Mouse (Mus musculus) cerebellum, adult 11 months (tissue): ENCODE measurements at regions not wholly inside any gene's neighbourhood (a gene's known extent, or its start where the extent isn't known, plus 50 kb on each side); places are given as distances from the start of the nearest gene placed in this dataset.

Experiments
- DNase-seq: peaks from one replicate; pipeline ENCODE4 v3.0.0; 2022

DNA sequence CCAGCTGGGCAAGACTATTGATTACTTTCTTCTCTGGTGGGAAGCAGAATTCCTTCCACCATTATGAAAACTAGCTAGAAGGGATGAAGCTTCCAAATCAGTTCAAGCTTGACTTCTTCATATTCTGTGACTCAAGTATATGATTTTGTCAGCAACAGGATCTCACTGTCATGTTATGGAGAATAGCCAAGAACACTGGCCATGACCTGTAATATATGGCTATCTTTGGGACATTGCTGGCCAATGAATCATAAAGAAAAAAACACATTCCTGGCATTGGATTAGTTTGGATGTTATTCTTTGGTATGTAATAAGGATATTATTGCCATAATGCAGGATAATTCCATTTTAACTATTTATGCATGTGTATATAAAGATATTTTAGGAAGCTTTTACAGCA is 351.8 kb upstream of the Pbx1 start:
- no peak for DNase-seq

DNA sequence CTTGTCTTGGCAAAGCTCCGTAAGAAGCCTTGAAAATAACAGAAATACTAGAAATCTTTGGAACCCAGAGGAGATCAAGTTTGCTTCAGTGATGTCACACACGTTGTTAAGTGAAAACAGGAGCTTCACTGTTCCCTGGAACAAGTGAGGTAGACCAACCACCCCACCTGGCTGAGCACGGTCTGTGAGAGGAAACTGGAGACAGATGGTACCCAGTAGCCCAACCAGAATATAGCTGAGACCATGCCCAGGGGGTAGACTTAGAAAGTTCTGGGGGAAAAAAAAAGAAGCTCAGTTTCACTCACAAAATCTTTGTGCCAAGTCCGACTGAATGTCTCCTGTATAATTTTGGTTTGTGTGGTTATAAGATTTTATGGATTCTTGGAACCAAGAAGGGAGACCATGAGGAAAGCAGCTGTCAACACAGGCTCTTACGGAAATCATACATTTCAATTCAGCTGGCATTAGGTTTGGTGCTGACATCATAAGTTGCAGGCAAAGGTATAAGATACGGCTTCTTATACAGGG is 332.4 kb upstream of the Pbx1 start:
- no peak for DNase-seq

DNA sequence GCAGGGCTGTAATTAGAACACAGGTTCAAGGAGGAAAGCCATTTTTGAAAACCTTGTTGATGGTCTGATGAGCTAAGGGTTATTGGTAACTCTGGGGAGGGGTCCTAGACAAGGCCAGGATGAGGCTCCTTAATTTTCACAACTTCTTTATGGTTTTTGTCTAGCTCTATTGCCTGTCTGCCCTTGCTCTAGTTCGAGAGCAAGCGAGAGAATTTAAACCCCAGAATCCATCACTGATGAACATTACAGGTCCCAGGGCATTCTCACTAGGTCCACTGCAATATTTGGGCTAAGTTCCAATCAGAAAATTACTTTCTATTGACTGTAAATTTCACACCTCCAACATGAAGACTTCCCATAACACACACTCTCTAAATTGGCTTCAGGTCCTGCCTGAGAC is 329.0 kb upstream of the Pbx1 start:
- no peak for DNase-seq

DNA sequence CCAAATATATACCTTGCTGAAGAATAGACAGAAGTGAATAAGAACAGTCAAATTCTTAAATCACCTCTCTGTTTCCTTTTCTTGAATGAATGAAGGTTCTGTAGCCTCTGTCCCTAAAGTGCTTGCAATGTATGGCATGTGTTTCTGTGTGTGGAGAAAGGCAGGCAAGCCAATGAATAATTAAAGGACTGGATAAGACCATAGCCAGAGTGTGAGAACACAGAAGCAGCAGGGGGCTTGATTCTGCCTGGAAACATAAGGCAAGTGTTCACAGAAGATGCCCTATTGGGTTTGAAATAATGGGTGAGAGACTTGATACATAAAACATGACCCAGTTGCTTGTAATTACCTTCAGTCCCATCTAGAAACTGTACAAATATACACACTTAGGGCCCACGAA is 328.2 kb upstream of the Pbx1 start:
- no peak for DNase-seq

GRCm38 (mm10) chr1:168758835-168759234 is 326.8 kb upstream of the Pbx1 start:
- no peak for DNase-seq

GRCm38 (mm10) chr1:168754196-168754595 is 322.1 kb upstream of the Pbx1 start:
- no peak for DNase-seq

- DNase-seq: no peak
Observed at GRCm38 (mm10) chr1:168743435-168743834, 311.4 kb upstream of the Pbx1 start.

GRCm38 (mm10) chr1:168738005-168738404 is 305.9 kb upstream of the Pbx1 start:
- no peak for DNase-seq

- no peak for DNase-seq
Observed at GRCm38 (mm10) chr1:168737277-168737863, 305.3 kb upstream of the Pbx1 start.

DNA sequence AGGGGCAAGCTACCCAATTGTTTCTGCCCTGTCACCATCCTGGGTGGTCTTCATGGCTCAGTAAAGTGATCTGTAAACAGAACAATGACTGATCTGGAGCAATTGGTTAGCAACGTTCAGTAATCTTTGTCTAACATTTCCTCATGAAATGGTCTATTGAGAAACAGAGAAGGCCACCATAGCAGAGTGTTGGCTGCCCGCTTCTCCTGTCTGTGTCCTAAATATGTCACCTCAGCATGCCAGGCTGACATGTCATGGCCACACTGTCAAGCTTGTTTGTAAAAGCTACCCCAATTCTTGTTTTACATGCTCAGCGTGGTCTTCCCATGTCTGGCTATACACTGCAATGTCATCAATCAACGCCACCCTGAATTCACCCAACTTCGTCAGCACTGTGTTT is 301.0 kb upstream of the Pbx1 start:
- DNase-seq: no peak

- DNase-seq: no peak
Observed at GRCm38 (mm10) chr1:168709836-168710235, 277.8 kb upstream of the Pbx1 start.

- DNase-seq: no peak
Observed at GRCm38 (mm10) chr1:168709017-168709681, 277.1 kb upstream of the Pbx1 start.

DNA sequence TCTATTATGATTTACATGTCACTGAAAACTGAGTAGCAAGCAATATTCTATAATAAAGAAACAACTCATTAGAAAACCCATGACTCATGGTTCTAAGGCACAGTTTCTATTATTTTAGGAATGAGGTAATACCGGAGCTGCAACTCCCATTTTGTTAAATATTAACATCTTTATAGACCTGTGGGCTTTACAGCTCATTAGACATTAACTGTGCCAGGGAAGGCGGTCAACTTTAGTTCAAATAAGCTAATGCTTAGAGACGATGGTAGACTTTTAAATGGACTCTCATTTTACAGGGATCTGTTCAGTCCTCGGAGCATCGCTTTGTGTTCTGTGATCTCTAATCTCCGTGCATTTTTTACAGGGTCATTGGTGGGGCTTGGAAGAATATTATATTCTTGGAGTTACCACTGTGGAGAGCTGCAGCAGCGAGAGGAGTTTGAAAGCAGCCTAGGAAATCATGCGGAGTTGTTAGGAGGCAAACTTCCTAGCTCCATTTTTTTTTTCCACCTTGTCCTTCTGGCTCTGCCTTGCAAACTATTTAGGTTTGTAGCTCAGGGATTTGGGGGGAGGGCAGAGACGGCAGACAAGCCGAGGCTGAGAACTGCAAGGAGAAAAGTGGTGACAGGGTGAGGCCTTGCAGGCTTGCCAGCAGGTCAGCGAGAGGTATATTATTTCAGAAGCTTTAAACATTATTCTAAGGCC is 276.2 kb upstream of the Pbx1 start:
- no peak for DNase-seq

- DNase-seq: no peak
Observed at GRCm38 (mm10) chr1:168697386-168697785, 265.3 kb upstream of the Pbx1 start.

DNA sequence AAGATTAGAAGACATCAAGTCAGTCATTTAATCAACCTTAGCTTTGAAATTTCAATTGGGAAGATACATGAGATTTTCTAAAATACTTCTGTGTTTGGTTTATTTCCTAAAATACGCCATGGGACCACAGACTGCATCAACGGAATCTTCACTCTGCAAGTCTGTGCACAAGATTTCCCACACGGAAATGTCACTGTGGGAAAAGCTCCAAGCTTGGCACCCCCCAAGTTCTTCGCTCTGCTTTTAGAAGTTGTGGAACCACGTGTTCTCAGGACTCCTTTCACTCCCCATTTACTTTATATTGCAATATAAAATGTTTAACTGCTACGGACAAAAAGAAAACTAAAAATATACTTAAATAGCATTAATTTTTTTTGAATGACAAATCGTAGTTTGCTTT is 254.8 kb upstream of the Pbx1 start:
- no peak for DNase-seq

GRCm38 (mm10) chr1:168685147-168685546 is 253.1 kb upstream of the Pbx1 start:
- no peak for DNase-seq

DNA sequence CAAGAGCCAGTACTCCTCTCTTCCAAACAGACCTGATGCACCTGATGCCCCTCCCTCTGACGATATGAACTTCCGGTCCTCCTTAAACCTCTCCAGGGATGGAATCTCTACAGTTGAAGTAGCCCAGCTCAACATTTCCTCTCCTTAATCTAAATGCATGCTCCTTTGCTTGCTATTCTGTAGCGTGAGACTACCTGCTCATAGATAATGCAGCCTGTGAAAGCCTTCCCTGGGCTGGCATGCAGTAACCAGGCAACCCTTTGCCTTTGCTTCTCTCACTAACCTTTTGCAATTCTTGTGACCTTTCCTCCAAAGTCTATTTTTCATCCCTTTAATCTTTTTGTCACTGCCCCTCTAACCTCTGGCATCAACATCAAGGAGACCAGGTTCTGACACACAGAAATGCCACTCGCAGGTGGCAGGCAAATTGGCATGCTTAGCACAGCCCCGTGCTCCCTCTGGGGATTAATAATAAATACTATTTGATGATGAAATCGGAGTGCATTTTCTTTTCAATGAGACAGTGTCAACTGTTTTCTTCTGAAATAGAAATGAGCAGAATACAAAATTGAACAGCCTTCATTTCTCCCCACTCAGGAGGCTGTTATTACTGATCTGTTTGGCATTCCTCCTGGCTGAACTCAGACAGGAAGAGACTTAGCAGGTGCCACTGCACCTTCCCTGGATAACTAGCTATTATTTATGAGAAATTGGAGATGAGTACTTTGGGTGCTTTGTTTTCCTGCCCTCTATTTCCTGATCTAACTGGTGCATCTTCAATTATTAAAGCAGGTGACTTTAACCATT is 249.8 kb upstream of the Pbx1 start:
- no peak for DNase-seq

GRCm38 (mm10) chr1:168680674-168681073 is 248.6 kb upstream of the Pbx1 start:
- no peak for DNase-seq

DNA sequence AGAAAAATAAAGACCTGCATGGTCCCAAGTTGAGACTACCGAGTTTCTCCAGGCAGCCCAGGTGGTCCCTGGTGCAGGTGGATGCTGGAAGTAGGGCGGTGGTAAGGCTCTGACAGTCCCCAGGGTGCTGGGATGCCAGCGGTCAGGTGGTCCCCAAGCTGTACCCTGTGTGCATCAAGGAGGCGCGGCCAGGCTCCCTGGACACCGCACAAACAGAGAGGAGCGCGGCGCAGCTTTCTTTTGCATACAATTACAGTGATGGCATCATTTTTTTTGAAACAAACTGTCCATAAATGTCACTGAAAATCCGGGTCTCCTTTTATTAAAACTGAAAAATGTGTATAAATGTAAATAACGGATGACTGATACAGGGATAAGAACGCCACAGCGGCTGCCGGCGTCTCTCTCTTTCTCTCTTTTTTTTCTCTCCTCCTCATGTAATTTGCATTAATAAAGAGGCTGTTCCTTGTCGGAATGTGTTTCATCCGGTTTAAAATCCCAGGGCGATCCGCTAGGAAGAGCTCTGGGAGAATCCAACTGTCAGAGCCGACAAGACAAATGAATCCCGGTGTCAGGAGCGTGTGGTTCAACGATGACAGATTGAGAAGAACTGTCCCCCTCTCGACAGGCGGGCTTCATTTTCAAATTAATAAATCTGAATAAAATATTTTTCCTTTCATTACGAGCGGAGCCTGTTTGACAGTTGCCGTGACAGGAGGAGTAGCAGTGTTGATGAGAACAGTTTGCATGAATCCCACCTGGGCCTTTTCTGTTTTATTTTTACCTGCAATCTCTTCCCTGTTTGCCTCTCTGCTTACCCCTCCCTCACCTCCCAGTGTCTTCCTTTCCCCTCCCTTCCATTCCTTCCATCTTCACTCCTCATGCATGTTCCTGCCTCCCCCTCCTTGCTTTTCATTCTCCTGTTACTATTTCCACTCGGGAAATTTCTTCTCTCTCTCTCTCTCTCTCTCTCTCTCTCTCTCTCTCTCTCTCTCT is 244.6 kb upstream of the Pbx1 start:
- DNase-seq: no peak

DNA sequence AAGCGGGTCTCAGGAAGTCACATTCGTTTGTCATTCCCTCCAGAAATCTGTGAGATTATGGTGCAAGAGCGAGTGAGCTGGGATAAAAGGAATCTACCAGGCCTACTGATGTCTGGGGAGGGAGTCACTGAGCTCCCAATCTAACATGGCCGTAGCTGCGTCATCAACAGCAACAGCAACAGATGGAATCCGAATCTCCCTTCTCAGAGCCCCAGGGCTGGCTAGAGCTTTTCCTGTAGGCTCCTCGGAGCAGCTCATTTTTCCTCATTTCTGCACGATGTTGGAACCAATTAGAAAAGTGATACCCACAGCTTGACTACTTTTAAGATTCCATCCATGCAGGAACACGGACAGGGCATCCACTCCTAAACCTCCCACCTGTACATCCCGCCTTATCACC is 243.7 kb upstream of the Pbx1 start:
- DNase-seq: no peak

DNA sequence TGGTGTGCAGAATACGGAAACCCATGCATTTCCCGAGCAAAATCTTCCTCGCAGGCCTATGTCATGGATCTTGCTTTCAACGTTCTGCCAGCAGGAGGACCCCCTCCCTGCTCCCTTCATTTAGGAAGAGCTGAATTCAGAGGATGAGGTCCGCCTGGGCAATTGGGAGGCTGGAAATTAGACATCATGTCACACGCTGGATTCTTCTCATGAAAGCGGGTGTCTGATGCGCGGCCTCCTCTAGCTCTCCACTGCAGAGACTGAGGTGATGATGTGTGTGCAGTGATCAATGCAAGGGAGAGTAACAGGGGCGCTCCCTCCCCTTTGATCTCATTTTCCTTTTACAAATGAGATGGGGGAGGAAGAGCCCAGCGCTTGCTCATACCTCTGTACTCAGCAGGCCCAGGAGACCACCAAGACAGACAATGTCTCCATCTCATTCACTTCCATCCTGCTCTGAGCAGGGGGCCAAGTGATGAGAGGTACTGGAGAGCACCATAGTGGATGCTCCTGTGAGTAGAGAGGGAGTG is 230.8 kb upstream of the Pbx1 start:
- DNase-seq: no peak

DNA sequence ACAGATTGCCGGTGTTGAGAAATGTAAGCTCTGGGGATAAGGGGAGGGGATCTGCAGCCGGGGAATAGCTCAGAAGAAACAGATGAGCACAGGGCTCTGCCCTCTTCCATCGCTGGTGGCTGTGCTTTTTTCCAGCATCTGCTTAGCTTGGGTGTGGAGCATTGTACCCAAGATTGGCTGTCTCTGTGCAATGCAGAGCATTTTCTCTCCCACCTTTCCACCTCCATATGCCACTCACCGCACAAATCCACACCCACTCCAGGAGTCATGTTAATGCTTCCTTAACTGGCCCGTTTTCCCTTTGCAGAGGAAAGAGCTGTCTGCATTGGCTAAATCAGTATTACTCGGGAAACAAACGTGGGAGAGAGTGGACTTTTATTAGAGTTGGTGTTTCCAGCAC is 228.9 kb upstream of the Pbx1 start:
- DNase-seq: no peak
